Mouse (Mus musculus): ENCODE data around the gene Umodl1. TPM values are rescaled to one million over a fixed set of nuclear protein-coding genes. Genes with fewer than 3 reads are reported as not detected.
A peak's percentile ranks its signal among the peaks of the same experiment; 100 is the strongest.

The Umodl1 gene
- polyA plus RNA-seq, 1 experiment from 2014 or later = 0.10 TPM

GRCm38 (mm10) chr17:31027723-31028122, 73.3 kb downstream of the Umodl1 start:
- ATAC-seq = no peak
- no peak overlapping the region for H3K9ac ChIP-seq (ENCODE audit: low read depth, low read length)
- WGBS = 87% methylated on average over 6 of the region's 6 CpGs
- H3K36me3 ChIP-seq (ENCODE audit: control insufficient read depth, insufficient read depth, low read length) = no peaks in the 10 kb centered on the region
- no peaks in the 10 kb centered on the region for H3K4me1 ChIP-seq (ENCODE audit: control insufficient read depth, insufficient read depth, low read length)
- H3K27ac ChIP-seq (ENCODE audit: low read length) = no peak overlapping the region
- peaks cover 4% of the 10 kb centered on the region; the same call in 1 of the 2 replicates for H3K9me3 ChIP-seq (replicated peaks; ENCODE audit: control insufficient read depth, low read length, poor library complexity, severe bottlenecking)
- H3K4me3 ChIP-seq (ENCODE audit: low read depth, low read length) = no peak overlapping the region
- no peaks in the 10 kb centered on the region for H3K27me3 ChIP-seq (ENCODE audit: control insufficient read depth, insufficient read depth, low read depth, low read length)
- no peak overlapping the region for H3K4me2 ChIP-seq (ENCODE audit: low read length)

GRCm38 (mm10) chr17:31028821-31029370, 74.5 kb downstream of the Umodl1 start:
- no peaks in the 10 kb centered on the region for H3K36me3 ChIP-seq (ENCODE audit: control insufficient read depth, insufficient read depth, low read length)
- WGBS = 84% methylated on average over 9 of the region's 9 CpGs
- H3K4me1 ChIP-seq (ENCODE audit: control insufficient read depth, insufficient read depth, low read length) = no peaks in the 10 kb centered on the region; the same call in 1 of the 2 replicates
- H3K4me2 ChIP-seq (ENCODE audit: low read length) = no peak overlapping the region
- ATAC-seq = no peak
- no peaks in the 10 kb centered on the region for H3K27me3 ChIP-seq (ENCODE audit: control insufficient read depth, insufficient read depth, low read depth, low read length)
- H3K4me3 ChIP-seq (ENCODE audit: low read depth, low read length) = no peak overlapping the region
- H3K9ac ChIP-seq (ENCODE audit: low read depth, low read length) = no peak overlapping the region
- H3K27ac ChIP-seq (ENCODE audit: low read length) = no peak overlapping the region
- H3K9me3 ChIP-seq (replicated peaks; ENCODE audit: control insufficient read depth, low read length, poor library complexity, severe bottlenecking) = peaks cover 4% of the 10 kb centered on the region; the same call in 1 of the 2 replicates

- no peak for ATAC-seq
- peaks cover 4% of the 10 kb centered on the region; the same call in 1 of the 2 replicates for H3K9me3 ChIP-seq (replicated peaks; ENCODE audit: control insufficient read depth, low read length, poor library complexity, severe bottlenecking)
Observed at GRCm38 (mm10) chr17:31029407-31029806, 75.0 kb downstream of the Umodl1 start.

GRCm38 (mm10) chr17:31032341-31032740, 77.9 kb downstream of the Umodl1 start:
- Histone ChIP-seq H3K36me3 (ENCODE audit: control insufficient read depth, insufficient read depth, low read length) (no peaks in the 10 kb centered on the region), H3K4me2 (ENCODE audit: low read length) (no peak overlapping the region), H3K9me3 (replicated peaks; ENCODE audit: control insufficient read depth, low read length, poor library complexity, severe bottlenecking) (peaks cover 4% of the 10 kb centered on the region; the same call in 1 of the 2 replicates), H3K27ac (ENCODE audit: low read length) (no peak overlapping the region), H3K9ac (ENCODE audit: low read depth, low read length) (no peak overlapping the region), H3K4me1 (ENCODE audit: control insufficient read depth, insufficient read depth, low read length) (peaks cover 3% of the 10 kb centered on the region; the same call in 1 of the 2 replicates), H3K4me3 (ENCODE audit: low read depth, low read length) (no peak overlapping the region), H3K27me3 (ENCODE audit: control insufficient read depth, insufficient read depth, low read depth, low read length) (no peaks in the 10 kb centered on the region)
- WGBS = 87% methylated on average over 4 of the region's 4 CpGs
- ATAC-seq = no peak

More at GRCm38 (mm10) chr17:31029407-31029806, 75.0 kb downstream of the Umodl1 start:
- no peak overlapping the region for H3K9ac ChIP-seq (ENCODE audit: low read depth, low read length)
- no peak overlapping the region for H3K4me3 ChIP-seq (ENCODE audit: low read depth, low read length)
- no peak overlapping the region for H3K4me2 ChIP-seq (ENCODE audit: low read length)
- no peaks in the 10 kb centered on the region; the same call in 1 of the 2 replicates for H3K4me1 ChIP-seq (ENCODE audit: control insufficient read depth, insufficient read depth, low read length)
- no peaks in the 10 kb centered on the region for H3K36me3 ChIP-seq (ENCODE audit: control insufficient read depth, insufficient read depth, low read length)
- H3K27ac ChIP-seq (ENCODE audit: low read length) = no peak overlapping the region
- WGBS = 92% methylated on average over 4 of the region's 4 CpGs
- H3K27me3 ChIP-seq (ENCODE audit: control insufficient read depth, insufficient read depth, low read depth, low read length) = no peaks in the 10 kb centered on the region

GRCm38 (mm10) chr17:31033251-31033650, 78.8 kb downstream of the Umodl1 start:
- ATAC-seq = no peak
- H3K4me3 ChIP-seq (ENCODE audit: low read depth, low read length) = no peak overlapping the region
- no peaks in the 10 kb centered on the region for H3K27me3 ChIP-seq (ENCODE audit: control insufficient read depth, insufficient read depth, low read depth, low read length)
- no peaks in the 10 kb centered on the region for H3K36me3 ChIP-seq (ENCODE audit: control insufficient read depth, insufficient read depth, low read length)
- H3K4me2 ChIP-seq (ENCODE audit: low read length) = no peak overlapping the region
- H3K4me1 ChIP-seq (ENCODE audit: control insufficient read depth, insufficient read depth, low read length) = peaks cover 3% of the 10 kb centered on the region; the same call in 1 of the 2 replicates
- H3K9ac ChIP-seq (ENCODE audit: low read depth, low read length) = no peak overlapping the region
- 76% methylated on average over 2 of the region's 2 CpGs for WGBS
- H3K9me3 ChIP-seq (replicated peaks; ENCODE audit: control insufficient read depth, low read length, poor library complexity, severe bottlenecking) = peaks cover 4% of the 10 kb centered on the region; the same call in 1 of the 2 replicates
- H3K27ac ChIP-seq (ENCODE audit: low read length) = no peak overlapping the region

- no peaks in the 10 kb centered on the region for H3K36me3 ChIP-seq (ENCODE audit: control insufficient read depth, insufficient read depth, low read length)
- peaks cover 4% of the 10 kb centered on the region; the same call in 1 of the 2 replicates for H3K9me3 ChIP-seq (replicated peaks; ENCODE audit: control insufficient read depth, low read length, poor library complexity, severe bottlenecking)
- no peak overlapping the region for H3K4me3 ChIP-seq (ENCODE audit: low read depth, low read length)
- H3K4me2 ChIP-seq (ENCODE audit: low read length) = no peak overlapping the region
- H3K27ac ChIP-seq (ENCODE audit: low read length) = no peak overlapping the region
- H3K9ac ChIP-seq (ENCODE audit: low read depth, low read length) = no peak overlapping the region
- H3K27me3 ChIP-seq (ENCODE audit: control insufficient read depth, insufficient read depth, low read depth, low read length) = no peaks in the 10 kb centered on the region
- 42% methylated on average over 5 of the region's 5 CpGs for WGBS
- ATAC-seq = no peak
- peaks cover 3% of the 10 kb centered on the region; the same call in 1 of the 2 replicates for H3K4me1 ChIP-seq (ENCODE audit: control insufficient read depth, insufficient read depth, low read length)
Observed at GRCm38 (mm10) chr17:31034165-31034564, 79.7 kb downstream of the Umodl1 start.

- Histone ChIP-seq H3K27me3 (ENCODE audit: control insufficient read depth, insufficient read depth, low read depth, low read length) (no peaks in the 10 kb centered on the region), H3K4me1 (ENCODE audit: control insufficient read depth, insufficient read depth, low read length) (peaks cover 3% of the 10 kb centered on the region; the same call in 1 of the 2 replicates), H3K36me3 (ENCODE audit: control insufficient read depth, insufficient read depth, low read length) (no peaks in the 10 kb centered on the region), H3K9me3 (replicated peaks; ENCODE audit: control insufficient read depth, low read length, poor library complexity, severe bottlenecking) (peaks cover 4% of the 10 kb centered on the region; the same call in 1 of the 2 replicates), H3K4me3 (ENCODE audit: low read depth, low read length) (no peak overlapping the region), H3K4me2 (ENCODE audit: low read length) (no peak overlapping the region), H3K27ac (ENCODE audit: low read length) (no peak overlapping the region), H3K9ac (ENCODE audit: low read depth, low read length) (no peak overlapping the region)
- WGBS = 89% methylated on average over 9 of the region's 9 CpGs
- ATAC-seq = no peak
Observed at GRCm38 (mm10) chr17:31034674-31035356, 80.4 kb downstream of the Umodl1 start.

- Histone ChIP-seq H3K27me3 (ENCODE audit: control insufficient read depth, insufficient read depth, low read depth, low read length) (no peaks in the 10 kb centered on the region), H3K9ac (ENCODE audit: low read depth, low read length) (peak overlapping the region; percentile 42; the same call in 1 of the 2 replicates), H3K27ac (ENCODE audit: low read length) (peak overlapping the region; percentile 7; the same call in 1 of the 2 replicates), H3K4me2 (ENCODE audit: low read length) (peak overlapping the region; percentile 29), H3K4me1 (ENCODE audit: control insufficient read depth, insufficient read depth, low read length) (peaks cover 3% of the 10 kb centered on the region; the same call in 1 of the 2 replicates), H3K9me3 (replicated peaks; ENCODE audit: control insufficient read depth, low read length, poor library complexity, severe bottlenecking) (peaks cover 4% of the 10 kb centered on the region; the same call in 1 of the 2 replicates), H3K36me3 (ENCODE audit: control insufficient read depth, insufficient read depth, low read length) (no peaks in the 10 kb centered on the region), H3K4me3 (ENCODE audit: low read depth, low read length) (no peak overlapping the region)
- ATAC-seq = peak; percentile 72
- 64% methylated on average over 22 of the region's 22 CpGs for WGBS
Observed at GRCm38 (mm10) chr17:31036168-31036876, 81.9 kb downstream of the Umodl1 start.
